30 mouse cellular contexts compared by ENCODE assay signal in genomic region chr1:89057430-89057829, GRCm38 (mm10). TPM values are rescaled to one million over a fixed set of nuclear protein-coding genes. Genes with fewer than 3 reads are reported as not detected.
DNase-seq lines count a peak whose midpoint lies in the region; ATAC-seq and TF ChIP-seq lines count a peak whose summit lies in the region.
"Had no signal": no experiment of that assay in that cellular context is flagged by ENCODE, and none has a peak within 500 bp of the region (broad histone marks: within the 10 kb centered on the region; RNA-seq: fewer than 3 reads in every experiment).

No protein-coding gene starts in this region.

- no peaks in the 10 kb centered on the region for H3K4me1 ChIP-seq in lung, embryonic 16.5 days (replicated peaks; ENCODE audit: control insufficient read depth, insufficient read depth, low read length)
- H3K4me1 ChIP-seq in lung, adult 2 months (ENCODE audit: control insufficient read depth, insufficient read depth, low read length): peaks cover 2% of the 10 kb centered on the region; the same call in 1 of the 2 replicates
- H3K4me1 ChIP-seq: embryonic facial prominence, embryonic 12.5 days had no signal

- H3K27me3 ChIP-seq in lung, embryonic 16.5 days (ENCODE audit: control insufficient read depth, insufficient read depth, low read depth, low read length): no peaks in the 10 kb centered on the region
- H3K27me3 ChIP-seq: embryonic facial prominence, embryonic 12.5 days; heart, embryonic 12.5 days; stomach, embryonic 15.5 days had no signal

- TF ChIP-seq POLR2A in lung, adult 2 months (IDR thresholded peaks at IDR 0.05; ENCODE audit: borderline replicate concordance, extremely low read depth, low read depth, low read length): no peak

- no peaks in the 10 kb centered on the region for H3K36me3 ChIP-seq in lung, embryonic 16.5 days (ENCODE audit: control insufficient read depth, insufficient read depth, low read length)
- H3K36me3 ChIP-seq: embryonic facial prominence, embryonic 12.5 days; G1E; heart, embryonic 12.5 days; midbrain, embryonic 10.5 days; stomach, embryonic 15.5 days had no signal

- no peak overlapping the region for H3K4me2 ChIP-seq in lung, embryonic 16.5 days (ENCODE audit: low read depth, low read length)
- H3K4me2 ChIP-seq: embryonic facial prominence, embryonic 12.5 days; heart, embryonic 12.5 days; hindbrain, embryonic 14.5 days; lung, embryonic 14.5 days; stomach, embryonic 15.5 days had no signal

- H3K9me3 ChIP-seq in lung, embryonic 16.5 days (ENCODE audit: control insufficient read depth, low read length): peaks cover 5% of the 10 kb centered on the region; the same call in 1 of the 2 replicates

- no peak; the same call in 1 of the 2 replicates for TF ChIP-seq CTCF in layer of hippocampus, adult 2 months (conservative IDR thresholded peaks at IDR 0.05)
- TF ChIP-seq CTCF in lung, adult 2 months (IDR thresholded peaks at IDR 0.05; ENCODE audit: insufficient read depth, low read length): no peak

- 45% methylated on average over 3 of the region's 3 CpGs for WGBS in lung, embryonic 16.5 days
- WGBS in lung, adult 2 months: 76% methylated on average over 3 of the region's 3 CpGs

- H3K27ac ChIP-seq in layer of hippocampus, adult 2 months: peak overlapping the region; percentile 10; the same call in 1 of the 2 replicates
- H3K27ac ChIP-seq in lung, embryonic 16.5 days (ENCODE audit: low read length): no peak overlapping the region; the same call in 1 of the 2 replicates
- H3K27ac ChIP-seq: embryonic facial prominence, embryonic 12.5 days; gastrocnemius, adult 2 months; heart, adult 2 months; hindbrain, embryonic 14.5 days; liver, embryonic 14.5 days; midbrain, embryonic 10.5 days; stomach, embryonic 15.5 days had no signal

- DNase-seq in frontal cortex, postnatal 25 days (ENCODE audit: low spot score in 2 of 2): no peak
- DNase-seq in layer of hippocampus, adult 2 months (ENCODE audit: low spot score in 2 of 2): peak in 1 of 2 experiments; percentile 68
- DNase-seq in layer of hippocampus, adult 9-10 months (ENCODE audit: low spot score): no peak
- no peak for DNase-seq in lung, adult 2 months
- peak; percentile 46 to 48 for DNase-seq in left cerebral cortex, postnatal 36 days (ENCODE audit: low spot score in 2 of 2)
- DNase-seq in cerebellum, postnatal 36 days: no peak
- DNase-seq: adrenal gland, postnatal 10 days; cerebellum, adult 11 months; cerebellum, adult 9-10 months; embryo, embryonic 11 days; gastrocnemius, adult 2 months; gastrocnemius, postnatal 36 days; heart, adult 2 months; kidney, postnatal 14 days; liver; lung, embryonic 14.5 days; thymus, postnatal 14 days had no signal

- H3K9ac ChIP-seq in lung, embryonic 16.5 days (ENCODE audit: low read length): no peak overlapping the region
- H3K9ac ChIP-seq: embryonic facial prominence, embryonic 12.5 days; heart, embryonic 12.5 days; hindbrain, embryonic 14.5 days; liver, embryonic 14.5 days; lung, embryonic 14.5 days; stomach, embryonic 15.5 days had no signal

- ATAC-seq in frontal cortex, adult (ENCODE audit: low TSS enrichment): peak; percentile 100
- peak; percentile 34; the same call in 1 of the 2 replicates for ATAC-seq in lung, embryonic 16.5 days (ENCODE audit: low read depth)
- ATAC-seq: forebrain, embryonic 14.5 days; intestine, postnatal 0 days; midbrain, embryonic 16.5 days had no signal

- no peak overlapping the region for H3K4me3 ChIP-seq in layer of hippocampus, adult 2 months
- H3K4me3 ChIP-seq in lung, embryonic 16.5 days (ENCODE audit: low read length): no peak overlapping the region
- H3K4me3 ChIP-seq in lung, adult 2 months (replicated peaks; ENCODE audit: extremely low read depth, low read depth, low read length): no peak overlapping the region
- H3K4me3 ChIP-seq: embryonic facial prominence, embryonic 12.5 days; gastrocnemius, adult 2 months; heart, adult 2 months; heart, embryonic 12.5 days; midbrain, embryonic 10.5 days; stomach, embryonic 15.5 days had no signal

- intact Hi-C loops in left cerebral cortex, postnatal 36 days (cut with DNase I): no loop called here

RNA-seq across cellular contexts. Expression of gene Sh3bp4, which starts 12.8 kb away (rescaled TPM):
- total RNA-seq in layer of hippocampus, adult 2 months (2021): 10 to 100 TPM; 21.9 to 24.8 TPM
- 26.4 and 27.8 TPM in 2 replicates for polyA plus RNA-seq in lung, embryonic 16.5 days (2015; fragmentation: Nextera tagmentation; extraction: Ambion mirVana)
- polyA plus RNA-seq in lung, adult 2 months (2012; rRNA removed): 33.9 and 40.2 TPM in 2 replicates
- total RNA-seq in left cerebral cortex, postnatal 36 days (2021): 10 to 100 TPM; 16.0 to 21.0 TPM
- total RNA-seq: G1E; neutrophil, adult 5-6 weeks had no signal
- polyA plus RNA-seq: G1E had no signal

Comparison
In these comparisons a context has a peak if more than half of its experiments do, and no peak if none do; other contexts are left out.
1. DNase-seq: peak in left cerebral cortex, postnatal 36 days (2 of 2); none in frontal cortex, postnatal 25 days (0 of 2), layer of hippocampus, adult 9-10 months (single experiment), lung, adult 2 months (single experiment) and cerebellum, postnatal 36 days (0 of 2).